Mouse (Mus musculus) embryonic facial prominence, embryonic 12.5 days (tissue): ENCODE results near the gene Irf2. TPM values are rescaled to one million over a fixed set of nuclear protein-coding genes. Genes with fewer than 3 reads are reported as not detected.

Source experiments
- ATAC-seq: fragments of 200-750 bp; cut with Nextera tagmentation; 2 replicates; pipeline ENCODE4 v1.8.0; 2017; ENCODE audit not compliant: insufficient number of reproducible peaks, insufficient read depth, low FRiP score, low TSS enrichment
- H3K27ac ChIP-seq: fragments of 300-500 bp; sonication (generic); 2 replicates; pipeline ENCODE4 v1.5.1; 2016; ENCODE audit warnings: mild to moderate bottlenecking
- H3K27me3 ChIP-seq: fragments of 300-500 bp; sonication (generic); 2 replicates; pipeline ENCODE4 v1.6.1; 2016; ENCODE audit warnings: mild to moderate bottlenecking, moderate library complexity
- H3K36me3 ChIP-seq: fragments of 300-500 bp; sonication (generic); 2 replicates; pipeline ENCODE4 v1.6.1; 2016; ENCODE audit warnings: mild to moderate bottlenecking
- H3K4me1 ChIP-seq: fragments of 300-500 bp; sonication (generic); 2 replicates; pipeline ENCODE4 v1.6.1; 2016
- H3K4me2 ChIP-seq: fragments of 300-500 bp; sonication (generic); replicated peaks from 2 replicates; pipeline ENCODE4 v1.6.1; 2016; ENCODE audit warnings: mild to moderate bottlenecking, moderate library complexity
- H3K4me3 ChIP-seq: fragments of 300-500 bp; sonication (generic); 2 replicates; pipeline ENCODE4 v1.5.1; 2016; ENCODE audit warnings: mild to moderate bottlenecking
- H3K9ac ChIP-seq: fragments of 300-500 bp; sonication (generic); 2 replicates; pipeline ENCODE4 v1.6.1; 2016; ENCODE audit warnings: mild to moderate bottlenecking, moderate library complexity
- H3K9me3 ChIP-seq: fragments of 300-500 bp; sonication (generic); 2 replicates; pipeline ENCODE4 v1.6.1; 2016; ENCODE audit warnings: mild to moderate bottlenecking, moderate library complexity
- WGBS: fragments of 180-500 bp; shearing (Covaris S2); methylation state at CpG from one replicate; pipeline ENCODE4 v1.1.7; 2016; 5-methylcytosine and 5-hydroxymethylcytosine counted together
- polyA plus RNA-seq: library from polyadenylated mRNA; unstranded; fragments of >200 nt; fragmentation: Nextera tagmentation; extraction: Ambion mirVana; gene quantifications from 2 replicates; pipeline ENCODE4 v1.2.1, GENCODE M21; 2016

Irf2 gene
- polyA plus RNA-seq, 1 experiment from 2014 or later, result 18.4 TPM

DNA sequence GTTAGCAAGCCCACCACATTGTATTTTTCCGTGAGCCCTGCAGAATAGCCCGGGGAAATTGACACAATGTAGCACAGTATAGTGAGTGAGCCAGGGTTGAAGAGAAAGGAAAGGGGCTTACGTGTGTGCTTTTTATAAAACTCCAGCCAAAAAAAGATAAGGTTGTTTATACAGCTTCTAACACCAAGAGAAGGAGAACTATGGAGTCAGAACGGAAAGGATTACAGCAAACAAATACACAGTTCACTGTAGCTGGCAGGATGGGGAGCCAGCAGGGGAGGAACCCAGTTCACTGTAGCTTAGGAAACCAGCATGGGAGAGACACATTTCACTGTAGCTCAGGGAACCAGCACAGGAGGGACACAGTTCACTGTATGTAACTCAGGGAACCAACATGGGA is 149.0 kb downstream of the Irf2 start:
- Histone ChIP-seq H3K4me2 (no peak overlapping the region), H3K9me3 (no peaks in the 10 kb centered on the region), H3K4me1 (peaks cover 27% of the 10 kb centered on the region; the same call in 1 of the 2 replicates), H3K27me3 (no peaks in the 10 kb centered on the region), H3K4me3 (no peak overlapping the region), H3K9ac (no peak overlapping the region), H3K36me3 (no peaks in the 10 kb centered on the region), H3K27ac (no peak overlapping the region)
- ATAC-seq, result no peak
- 58% methylated on average over 4 of the region's 4 CpGs for WGBS

DNA sequence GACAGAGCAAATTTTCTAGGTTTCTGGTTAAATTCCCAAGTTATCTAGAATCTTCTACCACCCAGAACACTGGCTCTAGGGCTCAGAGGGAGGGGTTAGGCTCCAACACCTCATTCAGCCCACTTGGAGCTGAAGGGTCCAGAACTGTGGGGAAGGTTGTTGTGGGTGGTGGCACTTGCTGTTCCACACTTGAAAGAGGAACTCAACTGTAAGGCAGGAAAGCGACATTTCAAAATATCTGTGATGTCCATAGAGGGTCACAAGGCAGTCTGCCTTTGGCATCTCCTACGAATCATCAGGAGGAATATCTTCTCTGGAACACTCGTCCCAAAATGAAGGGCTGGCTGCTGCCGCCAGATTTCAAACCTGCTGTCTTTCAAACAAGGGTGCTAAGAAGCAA is 150.7 kb downstream of the Irf2 start:
- H3K4me3 ChIP-seq, result no peak overlapping the region
- ATAC-seq, result no peak
- WGBS, result 90% methylated on average over 4 of the region's 4 CpGs
- H3K4me1 ChIP-seq, result peaks cover 27% of the 10 kb centered on the region; the same call in 1 of the 2 replicates
- no peak overlapping the region for H3K27ac ChIP-seq
- H3K27me3 ChIP-seq, result no peaks in the 10 kb centered on the region
- no peaks in the 10 kb centered on the region for H3K36me3 ChIP-seq
- no peaks in the 10 kb centered on the region for H3K9me3 ChIP-seq
- no peak overlapping the region for H3K4me2 ChIP-seq
- no peak overlapping the region for H3K9ac ChIP-seq

DNA sequence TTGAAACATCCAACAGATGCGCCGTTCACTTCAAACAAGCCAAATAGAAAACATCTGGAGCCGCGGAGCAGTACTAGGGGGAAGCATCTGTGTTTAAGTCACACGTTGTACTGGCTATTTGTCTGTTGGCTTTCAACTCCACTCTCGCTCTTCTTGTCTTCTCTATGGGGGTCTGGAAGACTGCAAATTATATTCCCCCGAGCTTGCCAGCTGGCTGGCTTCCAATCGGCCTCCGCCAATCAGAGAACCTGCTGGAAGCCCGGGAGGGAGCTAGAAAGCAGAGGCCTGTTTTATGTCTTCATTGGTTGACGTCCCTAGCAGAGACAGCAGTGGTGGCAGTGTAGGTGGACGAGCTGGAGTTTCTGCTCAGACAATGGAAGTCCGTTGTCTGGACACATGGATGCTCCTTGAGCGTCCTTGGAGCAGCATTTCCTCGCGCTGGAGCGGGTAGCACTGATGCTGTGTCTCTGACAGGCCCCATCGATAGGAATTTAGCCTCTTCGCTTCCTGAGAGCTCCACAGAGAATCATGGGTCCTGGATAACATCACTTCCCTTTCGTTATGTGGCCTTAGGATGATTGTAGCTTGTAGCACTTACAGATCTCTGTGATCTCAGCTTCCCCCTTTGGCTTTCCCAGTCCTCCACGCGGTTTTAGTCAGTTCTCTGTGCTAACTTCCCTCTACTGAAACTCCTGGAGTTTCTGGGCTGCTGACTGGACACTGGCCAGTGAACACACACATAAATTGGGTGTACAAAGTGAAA is 153.2 kb downstream of the Irf2 start:
- ATAC-seq, result peak; percentile 79
- Histone ChIP-seq H3K4me1 (peaks cover 27% of the 10 kb centered on the region; the same call in 1 of the 2 replicates), H3K9me3 (no peaks in the 10 kb centered on the region), H3K27ac (peak overlapping the region; percentile 80), H3K36me3 (no peaks in the 10 kb centered on the region), H3K4me3 (no peak overlapping the region), H3K9ac (no peak overlapping the region), H3K27me3 (no peaks in the 10 kb centered on the region), H3K4me2 (peak overlapping the region; percentile 7)
- WGBS, result 49% methylated on average over 22 of the region's 22 CpGs

DNA sequence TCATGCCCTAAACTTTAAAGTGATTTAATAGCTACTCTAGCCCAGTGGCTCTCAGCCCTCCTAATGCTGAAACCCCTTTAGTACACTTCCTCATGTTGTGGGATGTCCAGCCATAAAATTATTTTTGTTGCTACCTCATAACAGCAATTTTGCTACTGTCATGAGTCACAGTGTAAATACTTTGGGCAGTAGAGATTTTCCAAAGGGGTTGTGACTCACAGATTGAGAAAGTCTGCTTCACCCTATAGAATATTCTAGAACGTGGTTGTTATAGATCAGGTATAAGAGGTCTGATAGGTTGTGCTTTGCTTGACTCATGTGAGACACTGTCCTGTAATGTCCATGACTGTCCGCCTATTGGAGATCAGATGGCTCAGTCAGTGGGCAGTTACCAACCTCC is 154.9 kb downstream of the Irf2 start:
- H3K36me3 ChIP-seq, result no peaks in the 10 kb centered on the region
- H3K4me3 ChIP-seq, result no peak overlapping the region
- H3K27me3 ChIP-seq, result no peaks in the 10 kb centered on the region
- ATAC-seq, result no peak
- 89% methylated on average over 2 of the region's 2 CpGs for WGBS
- H3K4me1 ChIP-seq, result peaks cover 13% of the 10 kb centered on the region; the same call in 1 of the 2 replicates
- no peak overlapping the region for H3K9ac ChIP-seq
- no peak overlapping the region for H3K27ac ChIP-seq
- H3K9me3 ChIP-seq, result no peaks in the 10 kb centered on the region
- no peak overlapping the region for H3K4me2 ChIP-seq

DNA sequence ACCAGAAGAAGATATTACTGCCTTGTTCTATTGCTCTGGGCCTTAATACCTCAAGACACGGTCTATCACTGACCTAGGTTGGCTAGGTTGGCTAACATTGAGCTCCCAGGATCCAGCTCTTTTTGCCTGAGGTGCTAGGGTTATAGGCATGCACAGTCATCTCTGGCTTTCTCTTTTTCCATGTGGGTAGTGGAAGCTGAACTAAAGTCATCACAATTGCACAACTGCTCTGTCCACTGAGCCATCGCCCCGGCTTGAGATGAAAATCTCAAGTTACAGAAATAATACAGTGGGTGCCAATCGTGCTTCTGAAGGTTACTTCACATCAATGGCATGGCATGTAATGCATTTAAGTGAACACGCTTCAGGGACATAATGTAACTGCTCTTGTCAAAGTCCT is 156.5 kb downstream of the Irf2 start:
- 81% methylated on average over 5 of the region's 5 CpGs for WGBS
- no peak for ATAC-seq
- H3K27ac ChIP-seq, result no peak overlapping the region

DNA sequence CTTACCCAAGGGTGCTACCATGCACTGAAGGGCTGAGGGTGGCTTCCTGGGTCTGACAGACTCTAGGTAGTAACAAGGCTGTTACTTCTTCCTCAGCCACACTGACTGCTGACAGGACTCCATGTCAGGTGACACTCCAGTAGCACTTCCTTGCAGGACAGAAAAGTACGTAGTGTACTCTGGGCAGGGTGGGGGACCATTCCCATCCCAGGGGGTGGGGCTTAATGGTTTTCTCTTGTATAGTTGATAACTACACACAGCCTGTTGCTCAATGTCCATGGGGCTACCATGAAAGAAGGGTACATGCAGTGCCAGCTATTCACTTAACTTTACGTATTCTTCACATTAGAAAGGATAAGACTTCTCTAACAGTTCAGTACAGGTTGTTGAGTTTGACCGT is 157.2 kb downstream of the Irf2 start:
- WGBS, result 85% methylated on average over 3 of the region's 3 CpGs
- ATAC-seq, result no peak
- Histone ChIP-seq H3K27me3 (no peaks in the 10 kb centered on the region), H3K4me3 (no peak overlapping the region), H3K4me1 (peaks cover 9% of the 10 kb centered on the region; the same call in 1 of the 2 replicates), H3K9ac (no peak overlapping the region), H3K9me3 (no peaks in the 10 kb centered on the region), H3K36me3 (no peaks in the 10 kb centered on the region), H3K4me2 (no peak overlapping the region), H3K27ac (no peak overlapping the region)

More for the DNA sequence above, 156.5 kb downstream of the Irf2 start:
- no peak overlapping the region for H3K4me2 ChIP-seq
- no peaks in the 10 kb centered on the region for H3K9me3 ChIP-seq
- H3K27me3 ChIP-seq, result no peaks in the 10 kb centered on the region
- no peak overlapping the region for H3K9ac ChIP-seq
- H3K4me1 ChIP-seq, result peaks cover 9% of the 10 kb centered on the region; the same call in 1 of the 2 replicates
- H3K36me3 ChIP-seq, result no peaks in the 10 kb centered on the region
- H3K4me3 ChIP-seq, result no peak overlapping the region

Other genes with a start within 250 kb of the Irf2 start
- 16.4 and 17.7 TPM in 2 replicates for gene Cenpu, start 187.7 kb upstream of the Irf2 start, polyA plus RNA-seq
- 13.5 and 17.6 TPM in 2 replicates for gene Primpol, start 122.5 kb upstream of the Irf2 start, polyA plus RNA-seq
- 136 and 139 TPM in 2 replicates for gene Casp3, start 122.4 kb upstream of the Irf2 start, polyA plus RNA-seq
- gene Enpp6, start 247.2 kb downstream of the Irf2 start, polyA plus RNA-seq, result 0.42 and 0.46 TPM in 2 replicates